Mouse (Mus musculus): Measurements from ENCODE around the gene Mov10l1. TPM values are rescaled to one million over a fixed set of nuclear protein-coding genes. Genes with fewer than 3 reads are reported as not detected.

Mov10l1 gene
- not detected in 2 replicates for polyA plus RNA-seq (2016; fragmentation: Nextera tagmentation; extraction: Ambion mirVana)

DNA sequence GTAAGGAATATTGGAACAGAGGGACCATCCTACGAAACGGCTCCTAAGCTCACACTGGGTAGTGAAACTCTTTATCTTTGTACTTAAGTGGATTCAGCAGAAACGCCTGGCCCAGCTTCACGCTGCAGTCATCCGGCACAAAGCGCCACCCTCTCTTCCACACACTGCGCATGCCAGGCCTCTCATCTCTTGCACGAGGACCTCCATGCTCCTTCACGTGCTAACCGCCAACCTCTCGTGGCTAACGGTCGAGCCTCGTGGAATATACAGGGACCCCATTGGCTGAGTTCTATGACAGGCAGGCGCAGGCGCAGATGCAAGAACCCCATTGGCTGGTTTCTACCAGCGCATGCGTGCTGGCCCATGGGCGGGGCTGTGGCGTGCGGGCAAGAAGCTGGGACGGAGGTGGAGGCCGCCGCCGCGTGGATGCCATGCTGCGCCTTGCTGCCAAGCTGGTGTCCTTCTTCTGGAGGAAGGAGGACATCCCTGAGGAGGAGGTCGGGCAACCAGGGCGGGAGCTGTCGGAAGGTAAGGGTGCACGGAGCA lies at the start of gene Mov10l1:
TSS of gene Mov10l1 (plus strand) at position 376 of the 546 bp plus-strand sequence.
- 94% methylated on average over 31 of the region's 31 CpGs for WGBS
- Histone ChIP-seq H3K4me3 (no peak within 1 kb of the TSS), H3K4me1 (peaks cover 21% of the 10 kb centered on the region), H3K9me3 (replicated peaks) (no peaks in the 10 kb centered on the region), H3K36me3 (no peaks in the 10 kb centered on the region), H3K27ac (replicated peaks) (no peak within 1 kb of the TSS), H3K27me3 (ENCODE audit: low read depth, poor library complexity, severe bottlenecking) (peaks cover 4% of the 10 kb centered on the region; the same call in 1 of the 2 replicates)
- DNase-seq (ENCODE audit: low spot score): no peak

DNA sequence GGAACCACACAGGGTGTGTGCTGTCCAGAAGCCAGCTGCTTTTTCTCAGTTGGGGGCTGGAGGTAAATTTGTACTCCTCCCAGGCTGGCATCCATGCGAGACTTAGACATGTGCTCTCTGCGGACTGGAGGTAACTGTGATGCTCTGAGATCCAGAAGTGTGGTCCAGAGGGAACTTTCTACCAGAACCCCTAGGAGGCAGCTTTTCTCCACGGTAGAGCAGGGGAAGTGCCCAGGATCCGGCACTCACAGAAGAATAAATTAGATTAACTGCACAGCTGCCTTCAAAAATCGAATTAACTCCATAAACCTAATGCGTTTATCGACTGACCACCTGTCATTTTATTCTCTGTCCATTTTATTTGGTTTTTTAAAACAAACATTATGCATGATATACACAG lies 48.6 kb upstream of the Mov10l1 start:
- WGBS: 69% methylated on average over 7 of the region's 7 CpGs
- Histone ChIP-seq H3K4me1 (no peaks in the 10 kb centered on the region), H3K27me3 (ENCODE audit: low read depth, poor library complexity, severe bottlenecking) (no peaks in the 10 kb centered on the region), H3K4me3 (no peak overlapping the region), H3K9me3 (replicated peaks) (no peaks in the 10 kb centered on the region), H3K36me3 (no peaks in the 10 kb centered on the region), H3K27ac (replicated peaks) (no peak overlapping the region)
- DNase-seq (ENCODE audit: low spot score): no peak

DNA sequence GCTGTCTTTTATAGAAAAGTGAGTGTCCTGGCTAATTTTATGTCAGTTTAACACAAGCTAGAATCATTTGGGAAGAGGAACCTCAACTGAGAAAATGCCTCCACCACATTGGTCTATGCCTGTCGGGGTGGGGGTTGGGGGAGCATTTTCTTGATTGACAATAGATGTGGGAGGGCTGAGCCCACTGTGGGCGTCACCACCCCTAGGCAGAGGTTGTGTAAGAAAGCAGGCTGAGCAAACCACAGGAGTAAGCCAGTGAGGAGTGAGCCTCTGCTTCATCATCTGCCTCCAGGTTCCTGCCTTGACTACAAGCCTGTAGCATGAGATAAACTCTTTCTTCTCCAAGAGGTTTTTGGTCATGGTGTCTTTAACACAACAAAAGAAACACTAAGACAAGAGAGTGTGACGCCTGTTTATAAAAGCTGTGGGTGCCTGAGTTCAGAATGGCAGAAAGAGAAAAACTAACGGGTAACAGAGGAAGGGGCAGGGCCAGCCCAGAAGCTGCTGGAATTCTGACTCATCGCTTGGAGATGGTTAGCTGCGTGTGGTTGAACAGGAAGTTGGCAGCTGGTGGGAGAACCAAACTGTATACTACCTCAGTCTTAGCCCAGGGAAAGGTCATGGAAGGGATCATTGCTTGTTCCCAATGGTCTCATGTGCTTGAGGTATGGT lies 46.0 kb upstream of the Mov10l1 start:
- H3K4me3 ChIP-seq: no peak overlapping the region
- 71% methylated on average over 6 of the region's 6 CpGs for WGBS
- no peaks in the 10 kb centered on the region for H3K4me1 ChIP-seq
- H3K9me3 ChIP-seq (replicated peaks): no peaks in the 10 kb centered on the region
- no peaks in the 10 kb centered on the region for H3K27me3 ChIP-seq (ENCODE audit: low read depth, poor library complexity, severe bottlenecking)
- H3K27ac ChIP-seq (replicated peaks): no peak overlapping the region
- DNase-seq (ENCODE audit: low spot score): no peak
- H3K36me3 ChIP-seq: no peaks in the 10 kb centered on the region

DNA sequence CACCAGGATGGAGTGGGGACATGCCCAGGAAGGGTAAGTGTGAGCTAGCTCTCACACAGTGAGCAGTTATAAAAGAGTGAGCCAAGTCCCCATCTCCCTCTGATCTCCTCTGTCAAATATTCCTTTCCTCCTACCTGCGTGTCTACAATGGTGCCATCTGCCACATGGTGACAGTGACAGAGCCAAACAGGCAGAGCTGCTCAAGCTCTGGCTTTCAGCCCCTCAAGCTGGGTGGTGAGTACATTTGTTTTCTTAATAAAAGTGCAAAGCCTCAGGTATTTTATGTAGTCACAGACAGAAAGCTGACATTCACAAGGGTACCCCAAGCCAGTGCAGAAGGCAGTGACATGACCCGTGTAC lies 45.4 kb upstream of the Mov10l1 start:
- Histone ChIP-seq H3K27me3 (ENCODE audit: low read depth, poor library complexity, severe bottlenecking) (no peaks in the 10 kb centered on the region), H3K4me3 (no peak overlapping the region), H3K27ac (replicated peaks) (no peak overlapping the region), H3K36me3 (no peaks in the 10 kb centered on the region), H3K4me1 (no peaks in the 10 kb centered on the region), H3K9me3 (replicated peaks) (no peaks in the 10 kb centered on the region)
- DNase-seq (ENCODE audit: low spot score): no peak
- 72% methylated on average over 2 of the region's 2 CpGs for WGBS

DNA sequence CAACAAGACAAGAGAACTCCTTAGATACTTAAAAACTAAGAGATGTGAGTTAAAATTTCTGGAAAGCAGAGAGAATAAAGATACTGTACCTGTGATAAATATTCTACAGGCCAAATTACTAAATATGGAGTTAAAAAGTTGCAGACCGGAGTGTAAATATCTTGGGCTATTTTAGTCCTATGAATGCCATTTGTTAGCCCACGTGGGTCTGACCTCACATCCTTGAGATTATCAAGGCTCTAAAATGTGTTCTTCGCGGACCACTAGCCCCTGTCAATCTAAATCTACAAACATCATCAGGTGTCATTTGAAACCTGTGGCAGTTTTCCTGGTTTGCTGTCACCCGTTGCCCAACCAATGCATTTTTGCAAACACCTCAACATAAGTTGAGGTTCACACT lies 39.9 kb upstream of the Mov10l1 start:
- Histone ChIP-seq H3K27me3 (ENCODE audit: low read depth, poor library complexity, severe bottlenecking) (no peaks in the 10 kb centered on the region), H3K4me3 (no peak overlapping the region), H3K36me3 (no peaks in the 10 kb centered on the region), H3K4me1 (no peaks in the 10 kb centered on the region), H3K27ac (replicated peaks) (no peak overlapping the region), H3K9me3 (replicated peaks) (no peaks in the 10 kb centered on the region)
- 86% methylated on average over 5 of the region's 5 CpGs for WGBS
- DNase-seq (ENCODE audit: low spot score): no peak

DNA sequence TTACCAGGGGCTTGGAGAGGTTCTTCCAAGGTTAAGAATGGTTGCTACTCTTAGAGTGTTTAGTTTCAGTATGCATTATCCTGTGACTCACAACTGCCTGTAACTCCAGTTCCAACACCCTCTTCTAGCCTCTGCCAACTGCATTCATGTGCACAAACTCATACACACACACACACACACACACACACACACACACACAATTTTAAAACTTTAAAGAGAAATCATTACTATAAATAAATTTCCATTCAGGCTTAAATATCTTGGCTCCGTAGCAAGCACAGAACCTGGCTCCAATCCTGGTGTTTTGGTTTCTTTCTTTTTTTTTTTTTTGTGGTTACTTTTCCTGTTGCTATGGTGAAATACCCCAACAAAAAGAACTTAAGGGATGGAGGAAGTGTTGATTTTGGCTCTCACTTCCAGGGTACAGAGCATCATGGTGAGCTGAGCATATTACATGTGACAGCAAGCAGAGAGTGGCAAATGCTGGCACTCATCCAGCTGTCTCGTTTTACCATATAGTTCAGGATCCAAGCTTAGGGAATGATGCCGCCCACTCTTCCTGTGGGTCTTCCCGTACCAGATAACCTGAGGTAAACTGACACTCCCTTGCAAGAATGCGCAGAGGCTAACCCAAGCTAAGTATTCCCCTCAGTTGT lies 38.7 kb upstream of the Mov10l1 start:
- Histone ChIP-seq H3K36me3 (no peaks in the 10 kb centered on the region), H3K4me1 (no peaks in the 10 kb centered on the region), H3K27ac (replicated peaks) (no peak overlapping the region), H3K9me3 (replicated peaks) (no peaks in the 10 kb centered on the region), H3K4me3 (no peak overlapping the region), H3K27me3 (ENCODE audit: low read depth, poor library complexity, severe bottlenecking) (no peaks in the 10 kb centered on the region)
- DNase-seq (ENCODE audit: low spot score): no peak
- 91% methylated on average over 5 of the region's 5 CpGs for WGBS

DNA sequence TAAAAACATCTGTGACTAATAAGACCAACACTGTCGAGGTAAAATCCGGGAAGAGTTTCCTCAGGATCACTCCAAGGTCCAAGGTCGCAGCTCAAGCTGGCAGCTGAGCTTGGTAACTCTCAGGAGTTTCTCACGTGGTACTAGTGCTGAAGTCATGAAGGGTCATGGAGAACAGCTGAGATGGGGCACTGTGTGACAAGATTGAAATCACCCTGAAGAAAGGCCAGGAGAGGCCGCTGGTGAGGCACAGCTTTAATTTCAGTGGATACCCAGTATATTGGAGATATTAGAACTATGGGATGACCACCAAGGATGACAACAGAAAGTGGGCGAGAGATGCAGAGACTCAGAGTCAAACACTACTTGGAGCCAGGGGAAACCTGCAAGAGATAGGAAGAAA lies 35.9 kb upstream of the Mov10l1 start:
- no peak for DNase-seq (ENCODE audit: low spot score)
- H3K27ac ChIP-seq (replicated peaks): no peak overlapping the region
- H3K9me3 ChIP-seq (replicated peaks): no peaks in the 10 kb centered on the region
- H3K36me3 ChIP-seq: no peaks in the 10 kb centered on the region
- no peak overlapping the region for H3K4me3 ChIP-seq
- H3K27me3 ChIP-seq (ENCODE audit: low read depth, poor library complexity, severe bottlenecking): no peaks in the 10 kb centered on the region
- 59% methylated on average over 6 of the region's 6 CpGs for WGBS
- H3K4me1 ChIP-seq: no peaks in the 10 kb centered on the region

DNA sequence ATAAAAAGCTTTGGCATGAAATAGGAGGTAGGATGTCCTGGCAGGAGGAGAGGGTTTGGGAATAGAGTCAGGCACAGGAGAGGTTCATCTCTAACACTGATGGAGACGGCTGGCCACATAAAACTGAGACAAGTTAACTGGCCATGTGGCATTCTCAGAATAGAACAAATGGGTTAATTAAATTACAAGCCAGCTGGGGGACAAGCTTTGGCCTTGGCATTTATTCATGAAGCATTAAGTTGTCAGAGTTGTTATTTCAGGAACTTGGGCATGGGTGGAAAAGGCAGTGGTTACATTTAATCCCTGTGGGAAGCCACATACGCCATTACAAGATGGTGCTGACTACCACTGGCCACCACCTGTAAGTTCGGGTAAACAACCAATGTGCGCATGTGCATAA lies 31.5 kb upstream of the Mov10l1 start:
- no peak for DNase-seq (ENCODE audit: low spot score)
- Histone ChIP-seq H3K4me1 (peaks cover 14% of the 10 kb centered on the region), H3K27ac (replicated peaks) (no peak overlapping the region), H3K27me3 (ENCODE audit: low read depth, poor library complexity, severe bottlenecking) (peaks cover 39% of the 10 kb centered on the region), H3K4me3 (no peak overlapping the region), H3K9me3 (replicated peaks) (no peaks in the 10 kb centered on the region), H3K36me3 (no peaks in the 10 kb centered on the region)
- WGBS: 92% methylated on average over 4 of the region's 4 CpGs

DNA sequence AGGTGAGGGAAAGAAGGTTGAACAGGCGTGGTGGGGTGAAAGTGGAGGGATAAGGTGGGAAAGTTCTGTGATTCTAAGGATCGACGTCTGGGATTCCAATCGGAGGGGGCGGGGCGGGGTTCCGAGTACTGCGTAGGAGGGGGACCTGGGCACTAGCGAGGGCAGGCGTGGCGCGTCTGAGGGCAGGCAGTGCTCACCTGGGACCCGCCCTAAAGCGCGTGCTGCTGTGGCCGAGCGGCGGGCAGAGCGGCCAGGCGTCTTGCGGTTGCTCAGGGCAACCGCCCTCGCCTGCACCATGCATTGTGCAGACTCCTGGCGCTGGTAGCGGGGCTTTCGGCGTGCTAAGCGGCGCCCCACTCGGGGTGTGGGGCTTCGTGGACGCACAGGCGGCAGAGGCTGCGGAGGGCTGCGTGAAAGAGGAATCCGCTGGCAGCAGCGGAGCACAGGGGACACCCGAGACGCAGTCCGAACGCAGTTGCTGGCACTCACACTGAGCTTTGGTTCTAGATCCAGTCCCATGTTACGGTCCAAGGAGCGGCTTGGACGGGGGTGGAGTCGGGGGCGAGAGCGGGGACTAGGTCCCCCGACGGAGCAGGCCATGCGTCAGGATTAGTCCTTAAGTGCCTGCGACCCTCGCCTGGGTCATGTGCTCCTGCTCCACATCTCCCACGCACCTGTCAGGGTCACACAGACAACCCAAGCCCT lies 28.2 kb upstream of the Mov10l1 start, which contains the start of gene Ttll8:
TSS of gene Ttll8 (minus strand) at position 51 of the 705 bp plus-strand sequence.
- H3K4me3 ChIP-seq: peak within 1 kb of the TSS; percentile 60
- peak within 1 kb of the TSS; percentile 76 for H3K27ac ChIP-seq (replicated peaks)
- 3% methylated on average over 53 of the region's 53 CpGs for WGBS
- no peaks in the 10 kb centered on the region for H3K9me3 ChIP-seq (replicated peaks)
- peaks cover 57% of the 10 kb centered on the region for H3K27me3 ChIP-seq (ENCODE audit: low read depth, poor library complexity, severe bottlenecking)
- no peaks in the 10 kb centered on the region for H3K36me3 ChIP-seq
- DNase-seq (ENCODE audit: low spot score): peak; percentile 48
- H3K4me1 ChIP-seq: peaks cover 25% of the 10 kb centered on the region

DNA sequence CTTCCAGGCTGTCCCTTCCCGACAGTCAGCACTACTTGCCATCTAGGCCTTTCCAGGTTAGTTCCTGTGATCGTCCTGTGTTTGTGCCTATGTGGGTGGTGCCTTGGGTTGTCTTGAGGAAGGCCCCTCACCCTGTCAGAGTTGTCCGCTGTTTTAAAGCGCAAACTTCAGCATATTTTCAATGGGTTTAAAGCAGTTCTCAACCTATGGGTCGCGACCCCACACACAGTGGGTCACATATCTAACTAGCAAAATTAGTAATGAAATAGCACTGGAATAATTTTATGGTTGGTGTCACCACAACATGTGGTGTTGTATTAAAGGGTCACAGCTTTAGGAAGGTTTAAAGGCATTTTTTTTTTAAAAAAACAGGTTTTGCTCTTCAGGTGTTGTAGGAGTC lies 27.4 kb upstream of the Mov10l1 start:
- no peaks in the 10 kb centered on the region for H3K36me3 ChIP-seq
- WGBS: 84% methylated on average over 6 of the region's 6 CpGs
- peaks cover 57% of the 10 kb centered on the region for H3K27me3 ChIP-seq (ENCODE audit: low read depth, poor library complexity, severe bottlenecking)

DNA sequence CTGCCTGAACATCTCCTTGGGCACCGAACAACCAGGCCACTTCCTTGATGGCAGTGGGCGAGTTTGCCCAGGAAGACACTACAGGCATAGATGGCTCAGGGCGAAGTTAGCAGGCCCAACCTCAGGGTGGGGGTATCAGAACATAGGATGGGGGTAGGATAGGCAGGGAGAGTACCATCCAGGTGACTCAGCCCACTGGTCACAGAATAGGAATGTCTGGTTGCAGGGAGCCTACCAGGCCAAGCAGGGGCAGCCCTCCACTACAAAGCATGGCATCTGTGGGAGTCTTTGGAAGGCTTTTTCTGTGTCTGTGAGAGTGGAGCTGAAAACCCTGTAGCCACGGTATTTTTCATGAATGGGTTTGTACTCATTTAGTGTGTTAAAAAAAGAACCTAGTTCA lies 25.2 kb upstream of the Mov10l1 start:
- no peak overlapping the region for H3K4me3 ChIP-seq
- DNase-seq (ENCODE audit: low spot score): no peak
- no peaks in the 10 kb centered on the region for H3K36me3 ChIP-seq
- peaks cover 56% of the 10 kb centered on the region for H3K27me3 ChIP-seq (ENCODE audit: low read depth, poor library complexity, severe bottlenecking)
- no peak overlapping the region for H3K27ac ChIP-seq (replicated peaks)
- H3K9me3 ChIP-seq (replicated peaks): no peaks in the 10 kb centered on the region
- H3K4me1 ChIP-seq: peaks cover 26% of the 10 kb centered on the region
- WGBS: 89% methylated on average over 4 of the region's 4 CpGs

More for the DNA sequence above, 27.4 kb upstream of the Mov10l1 start:
- DNase-seq (ENCODE audit: low spot score): no peak
- Histone ChIP-seq H3K4me1 (peaks cover 26% of the 10 kb centered on the region), H3K27ac (replicated peaks) (no peak overlapping the region), H3K9me3 (replicated peaks) (no peaks in the 10 kb centered on the region), H3K4me3 (no peak overlapping the region)

DNA sequence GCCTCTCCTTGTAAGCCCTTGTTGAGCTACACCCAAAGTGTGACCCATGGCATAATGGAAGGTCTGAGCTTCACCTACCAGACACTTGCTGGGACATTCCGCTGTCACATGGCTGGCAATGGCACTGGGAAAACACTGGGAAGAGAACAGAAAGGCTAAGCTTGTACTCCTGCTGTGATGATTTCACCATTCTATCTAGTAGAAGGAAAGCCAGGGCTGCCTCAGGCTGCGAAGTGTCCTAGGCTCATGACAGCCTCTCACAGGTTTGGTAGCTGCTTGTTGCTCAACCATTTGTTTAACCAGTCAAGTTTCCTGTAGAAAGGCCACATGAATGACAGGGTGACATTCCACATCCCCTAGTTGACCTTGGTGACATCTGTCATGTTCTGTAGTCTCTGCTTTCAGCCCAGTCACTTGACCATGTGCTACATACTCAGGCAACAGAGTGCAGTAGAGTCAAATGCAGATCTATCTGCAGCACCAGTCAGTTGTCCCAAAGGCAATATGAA lies 18.6 kb upstream of the Mov10l1 start:
- no peak for DNase-seq (ENCODE audit: low spot score)
- 97% methylated on average over 2 of the region's 2 CpGs for WGBS
- H3K4me1 ChIP-seq: 0 out of 2 replicates have a peak, but pooled peaks cover 4% of the 10 kb centered on the region

More for the DNA sequence above, 18.6 kb upstream of the Mov10l1 start:
- Histone ChIP-seq H3K36me3 (no peaks in the 10 kb centered on the region), H3K27ac (replicated peaks) (no peak overlapping the region), H3K4me3 (no peak overlapping the region), H3K27me3 (ENCODE audit: low read depth, poor library complexity, severe bottlenecking) (0 out of 2 replicates have a peak, but pooled peaks cover 3% of the 10 kb centered on the region), H3K9me3 (replicated peaks) (no peaks in the 10 kb centered on the region)

Measured in midbrain, embryonic 10.5 days (tissue).